Mouse (Mus musculus): ENCODE measurements around the gene Mtrex. TPM values are rescaled to one million over a fixed set of nuclear protein-coding genes. Genes with fewer than 3 reads are reported as not detected.

Mtrex gene
- polyA plus RNA-seq, 1 experiment from 2014 or later: 42.2 TPM

DNA sequence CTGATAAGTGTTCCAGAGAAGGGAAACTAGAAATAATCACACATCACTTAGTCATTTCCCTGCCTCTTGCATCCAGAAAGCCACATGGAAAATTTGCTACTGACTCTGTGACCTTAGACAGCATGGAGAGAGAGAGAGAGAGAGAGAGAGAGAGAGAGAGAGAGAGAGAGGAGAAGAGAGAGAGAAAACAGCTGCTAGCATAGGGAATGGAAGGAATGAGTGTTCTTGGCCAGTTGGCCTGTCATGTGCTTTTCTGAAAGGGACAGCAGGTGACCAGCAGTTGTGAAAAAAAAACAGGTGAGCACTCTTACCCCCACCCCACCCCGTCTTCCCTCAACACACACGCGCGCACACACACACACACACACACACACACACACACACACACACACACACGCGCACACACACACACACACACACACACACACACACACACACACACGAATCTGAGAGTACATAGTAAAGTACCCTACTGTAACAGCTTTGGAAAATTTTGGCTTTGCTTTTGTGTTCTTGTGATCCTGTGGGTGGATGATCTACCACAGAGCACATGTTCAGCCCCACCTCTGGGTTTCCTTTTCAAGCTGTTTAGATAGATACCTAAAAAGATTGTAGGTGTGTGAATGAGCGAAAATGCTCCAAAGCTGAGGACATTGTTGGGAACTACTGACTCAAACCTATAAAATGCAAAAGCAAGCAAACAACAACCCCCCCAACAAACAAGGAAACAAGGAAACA lies 103.1 kb downstream of the Mtrex start:
- WGBS: 67% methylated on average over 8 of the region's 8 CpGs
- H3K9ac ChIP-seq: no peak overlapping the region
- H3K27me3 ChIP-seq (replicated peaks): no peaks in the 10 kb centered on the region
- ATAC-seq (ENCODE audit: extremely low read depth, insufficient number of reproducible peaks, low FRiP score, low TSS enrichment): no peak
- H3K4me2 ChIP-seq: no peak overlapping the region
- no peak overlapping the region for H3K4me3 ChIP-seq
- no peak overlapping the region for H3K27ac ChIP-seq (replicated peaks)
- no peaks in the 10 kb centered on the region for H3K9me3 ChIP-seq
- H3K4me1 ChIP-seq: peaks cover 15% of the 10 kb centered on the region
- H3K36me3 ChIP-seq: no peaks in the 10 kb centered on the region

GRCm38 (mm10) chr13:112823236-112823910 lies 103.8 kb downstream of the Mtrex start:
- H3K4me1 ChIP-seq: peaks cover 22% of the 10 kb centered on the region
- no peak overlapping the region for H3K4me2 ChIP-seq
- H3K27ac ChIP-seq (replicated peaks): peak overlapping the region; percentile 33; the same call in 1 of the 2 replicates
- no peak overlapping the region for H3K9ac ChIP-seq
- no peak overlapping the region for H3K4me3 ChIP-seq
- no peaks in the 10 kb centered on the region for H3K9me3 ChIP-seq
- no peak for ATAC-seq (ENCODE audit: extremely low read depth, insufficient number of reproducible peaks, low FRiP score, low TSS enrichment)
- H3K36me3 ChIP-seq: no peaks in the 10 kb centered on the region
- no peaks in the 10 kb centered on the region for H3K27me3 ChIP-seq (replicated peaks)
- 71% methylated on average over 6 of the region's 6 CpGs for WGBS

- no peaks in the 10 kb centered on the region for H3K36me3 ChIP-seq
- no peaks in the 10 kb centered on the region for H3K9me3 ChIP-seq
- H3K4me2 ChIP-seq: no peak overlapping the region
- no peak overlapping the region for H3K4me3 ChIP-seq
- WGBS: 68% methylated on average over 3 of the region's 3 CpGs
- H3K9ac ChIP-seq: no peak overlapping the region
- H3K4me1 ChIP-seq: peaks cover 26% of the 10 kb centered on the region
- H3K27me3 ChIP-seq (replicated peaks): no peaks in the 10 kb centered on the region
- no peak overlapping the region for H3K27ac ChIP-seq (replicated peaks)
- ATAC-seq (ENCODE audit: extremely low read depth, insufficient number of reproducible peaks, low FRiP score, low TSS enrichment): no peak
Measured at GRCm38 (mm10) chr13:112822413-112822812, 104.8 kb downstream of the Mtrex start.

DNA sequence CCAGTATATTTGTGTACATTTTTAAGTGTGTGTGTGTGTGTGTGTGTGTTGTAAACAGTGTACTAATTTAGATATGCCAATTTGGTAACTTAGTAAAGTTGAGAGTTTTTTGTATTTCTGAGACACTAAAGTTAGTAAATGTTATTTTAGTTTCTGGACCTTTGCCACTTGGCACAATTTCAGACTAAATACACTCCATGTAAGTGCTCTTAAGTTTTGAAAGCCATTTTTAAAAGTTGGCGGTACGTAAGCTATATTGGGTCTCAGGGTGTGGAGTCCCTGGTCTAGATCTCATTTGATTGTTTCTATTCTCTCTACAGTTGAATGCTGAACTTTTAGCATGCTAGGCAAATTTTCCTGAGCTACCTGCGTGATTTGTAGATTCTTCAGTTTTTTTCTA lies 109.1 kb downstream of the Mtrex start:
- WGBS: 53% methylated on average over 3 of the region's 3 CpGs
- H3K36me3 ChIP-seq: 0 out of 2 replicates have a peak, but pooled peaks cover 4% of the 10 kb centered on the region
- no peaks in the 10 kb centered on the region for H3K9me3 ChIP-seq
- H3K27me3 ChIP-seq (replicated peaks): no peaks in the 10 kb centered on the region
- no peak overlapping the region for H3K9ac ChIP-seq
- H3K4me3 ChIP-seq: no peak overlapping the region
- H3K27ac ChIP-seq (replicated peaks): no peak overlapping the region
- no peak for ATAC-seq (ENCODE audit: extremely low read depth, insufficient number of reproducible peaks, low FRiP score, low TSS enrichment)
- H3K4me2 ChIP-seq: no peak overlapping the region
- H3K4me1 ChIP-seq: peaks cover 25% of the 10 kb centered on the region

Other genes starting within 250 kb of the Mtrex start
- gene Plpp1, start 126.6 kb downstream of the Mtrex start, polyA plus RNA-seq (2015; fragmentation: Nextera tagmentation; extraction: Ambion mirVana): 49.9 and 54.1 TPM in 2 replicates
- 13.1 and 15.7 TPM in 2 replicates for gene Dhx29, start 56 bp upstream of the Mtrex start, polyA plus RNA-seq (2015; fragmentation: Nextera tagmentation; extraction: Ambion mirVana)
- 0.20 and 0.24 TPM in 2 replicates for gene Ccno, start 60.4 kb upstream of the Mtrex start, polyA plus RNA-seq (2015; fragmentation: Nextera tagmentation; extraction: Ambion mirVana)
- gene Mcidas, start 66.4 kb upstream of the Mtrex start, polyA plus RNA-seq (2015; fragmentation: Nextera tagmentation; extraction: Ambion mirVana): not detected in 2 replicates
- not detected in 2 replicates for gene Cdc20b, start 107.7 kb upstream of the Mtrex start, polyA plus RNA-seq (2015; fragmentation: Nextera tagmentation; extraction: Ambion mirVana)
- 134 and 143 TPM in 2 replicates for gene Gpx8, start 119.0 kb upstream of the Mtrex start, polyA plus RNA-seq (2015; fragmentation: Nextera tagmentation; extraction: Ambion mirVana)
- gene Gzma, start 173.6 kb upstream of the Mtrex start, polyA plus RNA-seq (2015; fragmentation: Nextera tagmentation; extraction: Ambion mirVana): 0.62 and 4.2 TPM in 2 replicates